Mouse (Mus musculus) colon, adult 2 months (tissue): ENCODE measurements around the gene Enpp6. TPM values are rescaled to one million over a fixed set of nuclear protein-coding genes. Genes with fewer than 3 reads are reported as not detected.

Experiments
- polyA plus RNA-seq: library from polyadenylated mRNA; depleted of rRNA; stranded (reverse); fragments of >200 nt; gene quantifications from 2 replicates; pipeline ENCODE4 v1.2.3, GENCODE M21; 2012; rRNA removed

Enpp6 gene
- 1.8 and 5.5 TPM in 2 replicates for polyA plus RNA-seq

DNA sequence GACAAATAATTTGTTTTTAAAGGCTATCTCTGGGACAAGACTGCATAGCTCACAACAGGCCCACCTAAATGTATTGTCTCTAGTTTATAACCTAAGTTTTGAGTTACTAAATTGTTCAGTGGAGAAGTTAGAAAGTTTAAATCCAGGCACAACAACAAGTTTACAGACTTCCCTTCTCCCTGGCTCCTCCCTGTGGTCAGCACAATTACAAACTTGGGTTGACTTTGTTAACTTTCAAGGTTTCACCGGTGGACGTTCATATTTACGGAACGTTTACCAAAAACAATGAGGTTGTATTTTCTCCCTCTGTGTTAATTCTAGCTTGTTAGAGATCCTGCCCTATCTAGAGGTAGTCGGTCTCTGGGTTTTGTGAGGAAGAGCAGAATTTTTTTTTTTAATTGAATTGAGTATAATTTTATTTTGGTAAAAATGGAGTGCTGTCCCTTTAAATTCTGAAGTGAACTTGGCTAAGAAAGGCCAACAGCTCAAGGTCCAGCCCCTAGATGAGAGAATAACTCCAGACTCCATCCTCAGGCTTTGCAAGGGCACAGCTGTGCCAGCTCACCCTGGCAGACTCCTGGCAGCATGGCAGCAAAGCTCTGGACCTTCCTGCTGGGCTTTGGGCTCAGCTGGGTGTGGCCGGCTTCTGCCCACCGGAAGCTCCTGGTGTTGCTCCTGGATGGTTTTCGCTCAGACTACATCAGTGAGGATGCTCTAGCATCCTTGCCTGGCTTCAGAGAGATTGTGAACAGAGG lies at the start of gene Enpp6:
Gene Enpp6, plus strand, starts transcription at position 502 of the 755 bp plus-strand sequence.

Other genes starting within 250 kb of the Enpp6 start
- gene Irf2, start 247.2 kb upstream of the Enpp6 start, polyA plus RNA-seq = 20.8 and 27.3 TPM in 2 replicates